Mouse (Mus musculus) olfactory bulb, adult 2 months (tissue): ENCODE data around the gene Lingo1.

ENCODE experiments used
- CTCF ChIP-seq: fragments of 200-500 bp; IDR thresholded peaks from 2 replicates; pipeline ENCODE4 v1.5.1; 2012; ENCODE audit warnings: low read depth, mild to moderate bottlenecking, low read length, moderate library complexity; ENCODE audit not compliant: insufficient read depth
- POLR2A ChIP-seq: fragments of 200-500 bp; IDR thresholded peaks from 2 replicates; pipeline ENCODE4 v1.6.1; 2012; ENCODE audit warnings: mild to moderate bottlenecking, low read depth, low read length, moderate library complexity; ENCODE audit not compliant: insufficient read depth

GRCm38 (mm10) chr9:56635498-56636121 lies 160.7 kb downstream of the Lingo1 start:
- TF ChIP-seq CTCF: no peak
- peak; percentile 23; the same call in 1 of the 2 replicates for TF ChIP-seq POLR2A
